Mouse (Mus musculus) gastrocnemius, postnatal 14 days (tissue): ENCODE results near the gene Slc4a2. TPM values are rescaled to one million over a fixed set of nuclear protein-coding genes. Genes with fewer than 3 reads are reported as not detected.

Experiments used
- DNase-seq: peaks from one replicate; pipeline ENCODE4 v3.0.0; 2021; ENCODE audit warnings: mixed read lengths
- intact Hi-C: fragments of 180-260 bp; cut with DNase I; formaldehyde crosslinking; loops from one replicate; pipeline ENCODE4 v1.15.1; 2025; ENCODE audit warnings: low total_unique reads
- total RNA-seq, 2 experiments: library from RNA; stranded (reverse); gene quantifications; 2 replicates each; pipeline ENCODE4 v1.2.3; 2021

Slc4a2 gene
- total RNA-seq, 2 experiments from 2014 or later, result 21.7 to 22.8 TPM

DNA sequence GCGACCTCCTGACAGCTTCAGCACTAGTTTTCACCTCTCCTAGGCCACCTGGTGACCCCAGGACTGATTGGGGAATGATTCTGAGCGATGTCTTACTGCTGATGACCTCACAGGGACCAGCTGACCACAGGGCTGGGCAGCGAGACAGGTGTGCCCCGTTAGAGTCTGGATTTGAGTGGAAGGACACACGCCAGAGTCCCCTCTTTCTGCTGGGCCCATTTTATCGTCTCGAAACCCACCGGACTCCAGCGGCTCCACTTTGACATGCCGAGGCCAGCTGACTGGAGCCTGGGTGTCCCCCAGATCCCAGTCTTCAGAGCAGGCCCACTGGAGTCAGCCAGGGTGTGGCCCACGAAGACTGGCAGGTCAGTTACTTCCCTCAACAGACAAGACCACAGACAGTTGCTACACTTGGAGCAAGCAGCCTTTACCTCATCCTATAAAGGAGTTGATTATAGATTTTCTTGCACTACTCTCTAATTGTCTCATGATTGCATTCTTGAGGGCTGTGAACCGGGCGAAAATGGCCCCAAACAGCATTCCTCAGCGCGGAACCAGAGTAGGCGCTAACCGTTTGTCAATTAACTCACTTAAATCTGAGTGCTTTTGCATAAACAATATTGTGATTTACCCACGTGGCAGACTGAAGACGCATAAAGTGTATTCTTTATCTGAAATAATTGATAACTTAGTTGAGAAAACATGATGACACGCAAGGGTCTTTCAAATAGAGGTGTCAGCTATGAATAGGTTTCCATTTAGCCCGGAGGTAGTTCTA lies 556 bp downstream of the Slc4a2 start:
- DNase-seq, result no peak
- intact Hi-C loops, result no loop called here

DNA sequence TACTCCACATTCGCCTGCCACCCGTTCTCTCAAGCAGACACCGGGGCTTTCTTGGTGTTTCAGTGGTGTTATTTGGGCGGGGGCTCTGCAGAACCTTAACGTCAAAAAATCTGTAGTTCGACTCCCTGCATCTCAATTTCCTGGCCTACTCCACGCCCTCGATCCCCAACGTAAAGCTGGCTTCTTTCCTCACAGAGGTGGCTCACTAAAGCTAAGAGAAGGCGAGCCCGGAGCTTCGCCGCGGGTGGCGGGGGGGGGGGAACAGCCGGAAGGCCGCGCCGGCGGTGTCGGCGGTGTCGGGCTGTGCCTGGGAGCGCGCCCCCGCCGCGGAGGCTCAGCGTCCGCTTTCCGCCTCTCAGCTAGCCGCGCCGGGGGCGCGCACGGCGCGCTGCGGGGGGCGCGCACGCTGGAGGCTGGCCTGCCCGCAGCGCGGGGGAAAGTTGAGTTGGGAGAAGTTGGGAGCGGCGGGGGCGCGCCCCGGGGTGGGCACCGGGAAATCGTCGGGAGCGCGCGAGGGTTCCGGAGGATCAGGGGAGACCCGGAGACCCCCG lies 1.3 kb downstream of the Slc4a2 start:
- peak; percentile 90 for DNase-seq
- intact Hi-C loops, result no loop called here

DNA sequence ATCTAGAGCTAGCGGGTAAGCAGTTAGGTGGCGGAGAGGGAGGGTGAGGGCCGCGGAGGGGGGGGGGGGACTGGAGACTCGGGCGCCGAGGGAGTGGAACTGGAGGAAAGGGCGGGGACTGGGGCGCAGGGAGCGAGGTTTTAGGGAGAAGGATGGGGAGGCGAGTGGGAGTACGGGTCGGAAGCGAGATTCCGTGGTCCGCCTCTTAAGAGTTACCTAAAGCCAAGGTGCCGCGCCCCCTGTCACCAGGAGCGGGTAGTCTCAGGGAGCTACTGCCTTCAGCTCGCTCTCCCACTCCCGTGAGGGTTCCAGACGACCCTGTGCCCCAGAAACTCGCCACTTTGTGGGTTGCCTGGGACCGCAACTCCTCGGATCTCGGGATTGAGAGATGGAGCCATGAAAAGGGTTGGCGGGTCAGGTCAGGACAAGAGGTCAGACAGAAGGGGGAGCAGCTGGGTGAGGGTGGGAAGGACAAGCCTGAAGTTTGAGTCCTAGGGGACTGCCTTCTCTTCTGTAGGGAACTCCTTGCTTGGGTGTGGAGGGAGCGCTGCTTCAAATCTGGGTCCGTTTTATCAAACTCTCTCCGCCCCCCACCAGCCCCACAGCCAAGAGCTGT lies 1.9 kb downstream of the Slc4a2 start:
- intact Hi-C loops, result no loop called here
- no peak for DNase-seq

DNA sequence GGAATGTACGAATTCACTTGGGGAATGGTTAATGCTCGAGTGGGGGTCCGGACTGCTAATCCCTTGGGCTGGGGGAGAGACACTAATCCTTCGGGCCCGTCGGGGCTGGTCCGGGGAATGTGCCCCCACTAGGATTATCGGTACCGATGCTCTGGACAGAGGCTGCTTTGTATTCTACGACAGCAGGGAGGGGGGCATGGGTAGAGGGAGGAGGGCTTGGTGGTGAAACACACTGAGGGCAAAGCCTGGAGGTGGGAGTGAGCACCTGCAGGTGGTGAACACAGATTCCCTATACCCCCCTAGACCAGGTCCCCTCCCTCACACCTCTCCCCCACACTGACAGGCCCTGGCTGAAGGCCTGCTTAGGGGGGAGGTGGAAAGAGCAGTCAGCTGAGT lies 2.4 kb downstream of the Slc4a2 start:
- intact Hi-C loops, result no loop called here
- no peak for DNase-seq

DNA sequence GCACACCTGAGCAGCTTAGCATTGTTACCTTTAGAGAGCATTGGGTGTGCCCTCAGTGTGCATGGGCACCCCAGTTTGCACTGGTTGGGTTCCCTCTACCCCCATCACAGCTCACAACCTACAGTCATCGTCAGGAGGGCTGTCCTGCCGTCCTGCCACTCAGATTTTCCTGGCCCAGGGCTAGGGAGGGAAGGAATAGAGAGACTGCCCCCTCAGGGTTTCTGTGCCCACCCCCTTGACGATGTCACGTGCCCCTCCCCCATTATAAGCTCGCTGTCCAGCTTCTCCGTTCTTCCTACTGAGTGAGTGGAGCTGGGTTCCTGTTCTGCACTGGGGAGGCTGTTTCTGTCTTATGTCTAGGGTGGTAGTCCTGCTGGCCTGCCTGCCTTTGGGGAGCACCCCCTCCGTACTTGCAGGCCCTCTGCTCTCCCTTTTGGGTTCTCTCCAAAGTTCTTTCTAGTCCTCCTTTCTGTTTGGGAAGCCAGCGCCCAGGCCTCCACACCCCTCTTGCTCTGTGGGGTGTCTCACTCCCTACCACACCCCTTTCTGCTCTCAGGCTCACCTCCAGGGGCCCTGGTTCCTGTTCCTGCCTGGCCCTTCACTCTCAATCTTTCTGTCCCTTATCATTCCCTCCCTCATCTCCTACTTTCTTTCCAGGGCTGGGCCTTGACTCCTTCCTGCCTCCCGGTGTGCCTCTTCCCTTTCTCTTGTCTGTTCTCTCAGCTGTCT lies 3.1 kb downstream of the Slc4a2 start:
- intact Hi-C loops, result no loop called here
- no peak for DNase-seq

DNA sequence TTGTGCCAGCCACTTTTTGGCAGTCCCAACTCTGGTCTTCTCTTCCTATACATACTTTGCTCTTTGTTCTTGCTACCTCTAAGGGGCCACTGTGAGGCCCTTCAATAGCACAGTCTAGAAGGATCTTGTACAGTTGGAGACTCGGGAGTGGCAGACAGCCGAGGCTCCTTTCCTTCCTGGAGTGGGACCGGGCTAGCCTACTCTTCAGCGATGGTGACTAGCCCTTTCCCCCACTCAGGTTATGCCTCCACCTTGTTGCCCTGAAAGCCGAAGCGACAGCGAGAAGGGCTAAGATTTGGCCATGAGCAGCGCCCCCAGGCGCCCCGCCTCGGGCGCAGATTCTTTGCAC lies 3.6 kb downstream of the Slc4a2 start:
- DNase-seq, result no peak
- intact Hi-C loops, result no loop called here

DNA sequence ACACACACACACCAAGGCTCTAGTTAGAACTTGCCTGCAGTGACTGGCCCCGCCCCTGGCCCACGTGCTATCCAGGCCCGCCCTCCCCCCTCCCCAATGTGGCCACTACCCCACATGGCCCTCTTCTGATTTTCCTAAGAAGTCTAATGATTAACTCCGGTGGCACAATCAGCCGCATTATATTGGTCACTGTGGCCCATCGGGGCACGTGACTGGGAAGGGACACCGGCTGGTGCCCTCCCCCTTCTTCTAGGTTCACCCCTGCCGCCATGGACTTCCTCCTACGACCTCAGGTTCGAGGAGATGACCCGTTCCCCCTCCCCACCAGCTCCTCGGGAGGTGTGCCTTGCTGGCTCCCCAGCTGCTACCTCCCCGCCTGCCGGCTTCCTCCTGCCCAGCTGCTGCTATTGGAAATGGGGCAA lies 4.4 kb downstream of the Slc4a2 start:
- DNase-seq, result no peak
- intact Hi-C loops, result no loop called here

DNA sequence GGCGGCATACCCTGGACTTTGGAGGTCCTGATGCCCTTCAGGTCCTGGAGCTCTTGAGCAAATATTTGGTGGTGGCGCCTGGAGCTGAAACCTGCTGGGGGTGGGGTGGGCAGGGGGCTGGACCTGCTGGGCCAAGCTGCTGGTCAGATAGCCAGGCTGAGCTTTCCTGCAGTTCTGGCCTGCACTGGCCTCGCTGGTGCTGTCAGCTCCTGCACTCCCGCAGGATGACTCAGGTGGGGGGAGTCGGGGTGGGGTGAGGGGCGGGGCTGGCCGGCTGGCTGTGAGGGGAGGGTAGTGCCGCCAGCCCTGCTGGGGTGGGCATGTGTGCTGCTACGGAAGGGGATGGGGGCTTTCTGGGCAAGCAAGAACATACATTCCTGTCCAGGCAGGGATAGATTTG lies 5.0 kb downstream of the Slc4a2 start:
- intact Hi-C loops, result no loop called here

DNA sequence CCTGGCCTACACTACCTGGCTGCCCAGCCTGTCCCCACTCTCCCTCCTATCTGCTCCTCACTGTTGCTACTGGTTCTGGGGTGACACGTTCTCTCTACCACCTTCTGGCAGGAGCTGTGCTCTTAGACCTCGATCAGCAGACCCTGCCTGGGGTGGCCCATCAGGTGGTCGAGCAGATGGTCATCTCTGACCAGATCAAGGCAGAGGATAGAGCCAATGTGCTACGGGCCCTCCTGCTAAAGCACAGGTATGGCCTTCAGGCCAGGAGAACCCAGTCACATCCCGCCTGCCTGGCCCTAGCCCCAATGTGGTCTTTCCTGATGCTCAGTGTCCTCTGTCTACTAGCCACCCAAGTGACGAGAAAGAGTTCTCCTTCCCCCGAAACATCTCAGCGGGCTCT lies 10.4 kb downstream of the Slc4a2 start:
- intact Hi-C loops, result no loop called here
- DNase-seq, result no peak

More for the DNA sequence above, 5.0 kb downstream of the Slc4a2 start:
- no peak for DNase-seq

DNA sequence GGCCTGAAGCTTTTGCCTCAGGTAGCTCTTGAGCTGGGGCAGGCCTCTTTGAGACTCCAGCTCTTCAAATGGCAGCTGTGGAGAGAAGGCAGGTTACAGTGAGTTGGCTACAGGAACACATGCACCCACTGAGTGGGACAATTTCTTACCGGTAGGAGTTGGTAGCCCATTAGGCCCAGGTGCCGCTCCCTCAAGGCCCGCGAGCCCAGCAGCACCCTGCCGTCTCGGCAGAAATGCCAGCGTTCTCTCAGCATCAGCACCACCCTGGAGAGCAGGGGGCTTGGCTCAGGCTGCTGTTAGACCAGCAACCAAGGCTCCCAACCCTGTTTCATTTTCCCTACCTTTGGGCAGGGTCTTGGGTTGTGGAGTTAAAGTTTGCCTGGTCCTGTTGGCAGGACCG lies 17.6 kb downstream of the Slc4a2 start:
- no peak for DNase-seq
- intact Hi-C loops, result no loop called here

DNA sequence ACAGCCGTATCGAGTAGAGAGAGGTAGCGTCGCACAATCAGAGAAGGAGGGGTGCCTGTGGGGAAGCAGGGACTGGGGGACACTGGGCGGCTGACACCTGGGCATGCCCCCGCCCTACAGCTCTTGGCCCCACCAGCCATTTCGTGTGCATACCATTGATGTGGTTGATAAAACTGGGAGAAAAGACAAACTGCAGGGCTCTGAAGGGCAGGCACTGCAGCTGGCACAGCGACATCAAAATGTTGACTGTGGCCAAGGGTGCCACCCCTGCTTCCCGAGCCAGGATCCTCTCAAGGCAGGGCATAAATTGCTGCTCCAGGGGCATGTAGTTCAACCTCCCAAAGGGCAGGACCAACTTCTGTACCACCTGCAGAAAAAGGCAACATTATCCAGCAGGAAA lies 18.4 kb downstream of the Slc4a2 start:
- intact Hi-C loops, result no loop called here
- DNase-seq, result no peak

DNA sequence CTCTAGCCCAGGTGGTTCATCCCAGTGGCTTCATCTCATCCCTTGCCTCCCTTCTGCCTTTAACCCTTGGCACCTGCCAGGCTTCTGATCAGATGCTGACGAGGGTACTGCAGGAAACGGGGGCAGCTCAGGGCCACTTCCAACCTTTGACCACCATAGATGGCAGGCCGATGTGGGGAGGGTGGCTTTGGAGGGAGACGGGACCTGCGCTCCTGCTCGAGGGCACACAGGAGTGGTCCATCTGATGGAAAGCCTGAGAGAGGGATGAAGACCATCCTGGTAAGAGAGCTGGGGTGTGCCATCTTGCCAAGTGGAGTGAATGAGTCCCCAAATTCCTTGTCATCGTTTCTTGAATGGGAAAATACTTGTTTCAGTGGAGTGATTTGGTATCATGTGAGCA lies 19.6 kb downstream of the Slc4a2 start:
- intact Hi-C loops, result no loop called here

DNA sequence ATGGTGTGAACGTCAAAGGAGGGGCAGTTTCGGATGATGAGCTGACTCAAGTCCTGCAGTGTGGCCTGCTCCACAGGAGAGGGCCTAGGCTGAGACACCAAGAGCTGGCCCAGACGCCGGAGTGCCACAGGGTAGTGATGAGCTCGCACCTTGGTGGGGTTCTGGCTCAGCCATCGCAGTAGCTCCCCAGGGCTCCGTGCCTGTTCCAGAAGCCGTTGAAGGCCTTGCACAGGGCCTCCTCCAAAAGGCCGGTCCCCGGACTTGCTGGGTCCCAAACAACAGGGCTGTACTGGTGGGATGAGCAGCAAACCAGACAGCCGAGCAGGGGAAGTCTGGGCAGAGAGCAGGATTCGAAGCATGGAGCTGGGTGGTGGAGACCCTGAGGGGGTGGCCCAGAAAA lies 20.3 kb downstream of the Slc4a2 start:
- intact Hi-C loops, result no loop called here
- no peak for DNase-seq

More for the DNA sequence above, 19.6 kb downstream of the Slc4a2 start:
- no peak for DNase-seq

DNA sequence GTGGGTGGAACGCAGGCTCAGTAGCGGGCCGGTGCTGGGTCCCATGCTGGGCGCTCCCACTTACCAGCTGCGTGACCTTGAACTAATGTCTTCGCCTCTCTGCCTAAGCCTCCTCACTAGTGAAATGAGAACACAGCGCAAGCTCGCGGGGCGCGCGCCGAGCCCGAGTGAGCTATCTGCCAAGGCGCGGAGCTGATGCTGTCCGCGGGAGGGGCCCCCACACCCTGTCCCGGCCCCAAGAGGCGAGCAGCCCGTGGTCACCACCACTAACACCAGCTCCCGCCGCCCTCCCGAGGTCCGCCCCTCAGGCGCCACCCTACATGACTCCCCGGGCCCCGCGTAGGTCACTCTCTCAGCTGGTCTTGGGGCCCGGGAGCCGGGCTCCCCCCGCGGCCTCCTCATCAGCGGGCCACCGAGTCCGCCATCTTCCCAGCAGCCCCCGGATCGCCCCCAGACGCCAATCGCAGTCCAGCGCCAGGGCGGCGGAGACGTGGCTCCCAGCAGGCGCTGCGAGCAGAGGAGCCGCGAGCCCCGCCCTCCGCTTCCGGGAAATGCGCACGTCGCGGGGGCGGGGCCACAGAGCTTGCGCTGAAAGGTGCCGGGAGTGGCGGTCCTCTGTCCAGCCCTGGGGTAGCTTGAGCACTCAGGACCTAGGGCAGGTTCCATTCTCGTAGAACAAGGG lies 21.2 kb downstream of the Slc4a2 start, which contains the start of gene Fastk:
Fastk (minus strand) TSS at position 542 of the 682 bp plus-strand sequence.
- peak; percentile 96 for DNase-seq
- intact Hi-C loops, result no loop called here

DNA sequence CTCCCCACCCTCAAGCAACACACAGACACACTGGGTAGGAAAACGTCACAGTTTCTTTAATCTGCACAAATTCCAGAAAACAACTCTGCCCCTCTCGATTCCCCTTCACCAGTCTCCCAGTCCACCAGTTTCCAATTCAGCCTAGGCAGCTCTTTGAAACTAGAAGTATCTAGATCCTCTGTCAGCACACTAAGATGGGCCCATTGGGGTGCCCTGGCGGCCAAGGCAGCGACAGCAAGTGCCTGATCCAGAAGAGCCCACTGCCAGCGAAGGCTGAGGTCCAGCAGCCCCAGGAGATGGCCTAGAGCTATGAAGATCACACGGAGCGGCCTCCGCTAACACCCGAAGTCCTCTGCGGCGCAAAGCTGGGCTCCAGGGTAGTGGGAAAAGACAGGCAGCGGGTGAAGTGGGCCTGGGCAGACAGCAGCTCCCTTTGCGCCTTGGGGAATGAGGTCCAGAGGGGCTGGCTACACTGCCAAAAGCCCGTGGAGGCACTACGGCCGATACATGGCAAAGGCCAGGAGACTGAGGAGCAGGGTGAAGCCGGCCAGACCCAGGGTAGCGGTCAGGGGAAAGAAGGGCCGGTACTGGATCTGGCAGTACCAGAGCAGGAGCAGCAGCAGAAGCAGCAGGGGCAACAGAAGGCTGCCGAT lies 21.9 kb downstream of the Slc4a2 start:
- no peak for DNase-seq
- intact Hi-C loops, result no loop called here

DNA sequence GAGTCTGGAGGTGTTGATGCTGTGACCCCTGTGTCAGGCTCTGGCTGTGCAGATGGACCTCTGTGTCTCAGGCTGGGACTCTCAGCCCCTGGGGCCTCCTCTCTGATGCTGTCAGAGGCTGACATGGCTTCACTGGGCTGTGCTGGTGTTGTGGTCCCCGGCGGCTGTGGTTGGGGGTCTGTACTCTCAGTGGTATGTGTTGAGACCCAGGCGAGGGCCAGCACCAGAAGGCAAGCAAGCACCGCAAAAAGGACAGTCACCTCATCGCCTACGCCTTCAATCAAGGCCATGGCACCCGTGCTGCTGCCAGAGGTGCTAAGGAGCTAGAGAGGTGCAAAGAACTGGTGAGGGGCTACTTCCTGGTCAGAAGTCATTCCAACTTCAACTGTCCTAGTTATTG lies 23.0 kb downstream of the Slc4a2 start:
- intact Hi-C loops, result no loop called here
- no peak for DNase-seq

DNA sequence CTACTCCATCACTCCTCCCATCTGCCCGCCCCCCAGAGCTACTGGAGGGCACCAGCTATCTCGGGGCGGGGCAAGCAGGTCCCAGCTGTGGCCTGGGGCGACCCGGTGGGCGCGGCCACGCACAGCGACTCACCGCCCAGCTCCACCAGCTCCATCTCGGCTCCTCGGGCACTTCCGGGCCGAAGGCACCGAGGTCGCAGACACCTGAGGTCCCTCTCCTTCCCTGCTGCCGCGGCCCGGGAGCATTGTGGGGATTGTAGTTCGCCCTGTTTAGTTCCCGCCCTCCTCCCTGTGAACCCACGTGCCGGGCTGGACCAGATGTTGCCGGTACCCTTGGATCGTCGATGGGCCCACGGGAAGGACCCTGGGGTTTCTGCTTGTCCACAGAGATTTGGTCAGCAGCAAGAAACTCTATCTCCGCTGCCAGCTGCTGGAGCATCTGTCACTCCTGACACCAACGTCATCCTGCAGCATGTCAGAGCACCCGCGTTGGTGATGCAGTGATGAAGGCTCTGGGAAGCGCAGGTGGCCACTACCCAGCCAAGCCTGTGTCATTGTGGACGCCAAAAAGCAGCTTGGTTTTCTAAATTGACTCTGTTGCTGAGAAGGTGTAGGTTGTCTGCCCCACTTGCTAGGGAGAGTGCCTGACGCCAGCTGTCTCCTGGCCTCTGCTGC lies 24.1 kb downstream of the Slc4a2 start, which contains the start of gene Tmub1:
Tmub1 (minus strand) TSS at position 231 of the 675 bp plus-strand sequence.
- DNase-seq, result peak; percentile 77
- intact Hi-C loops, result no loop called here

DNA sequence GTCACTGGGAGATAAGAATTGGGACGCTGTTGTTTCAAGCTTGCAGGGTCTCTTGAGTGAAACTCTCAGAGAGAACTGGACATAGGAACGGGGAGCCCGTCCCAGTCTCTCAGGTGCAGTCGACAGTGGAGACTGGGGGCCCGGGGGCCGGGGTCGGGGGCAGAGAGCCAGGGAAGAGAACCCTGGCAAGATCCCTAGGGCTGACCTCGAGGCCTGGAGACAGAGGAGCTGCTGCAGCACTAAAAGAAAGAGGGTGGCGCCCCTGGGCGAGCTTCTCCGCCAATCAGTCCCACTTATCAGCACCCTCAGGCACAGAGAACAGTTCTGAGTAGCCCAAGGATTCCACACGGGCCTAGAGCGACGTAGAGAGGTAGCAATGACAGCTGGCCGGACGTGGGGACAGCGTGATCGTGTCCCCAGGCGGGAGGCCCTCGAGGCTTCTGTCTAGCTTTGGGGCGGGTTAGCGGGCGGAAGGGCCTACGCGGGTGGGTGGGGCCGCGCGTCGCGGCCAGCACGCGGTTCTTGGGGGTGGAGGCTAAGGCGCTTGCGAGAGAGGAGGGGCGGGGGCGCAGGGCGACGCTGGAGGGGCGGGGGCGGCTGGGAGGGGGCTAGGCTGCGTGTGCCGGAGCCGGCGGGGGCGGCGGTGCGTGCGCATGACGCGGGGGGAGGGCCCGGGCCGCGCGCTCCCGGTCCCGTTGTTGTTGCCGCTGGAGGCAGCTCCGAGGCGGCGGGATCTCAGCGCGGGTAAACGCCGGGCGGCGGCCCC lies 27.8 kb downstream of the Slc4a2 start:
- intact Hi-C loops, result no loop called here

More for the DNA sequence above, 27.8 kb downstream of the Slc4a2 start:
- DNase-seq, result peak; percentile 91
